Mouse (Mus musculus): ENCODE results near the gene Prss23.

DNA sequence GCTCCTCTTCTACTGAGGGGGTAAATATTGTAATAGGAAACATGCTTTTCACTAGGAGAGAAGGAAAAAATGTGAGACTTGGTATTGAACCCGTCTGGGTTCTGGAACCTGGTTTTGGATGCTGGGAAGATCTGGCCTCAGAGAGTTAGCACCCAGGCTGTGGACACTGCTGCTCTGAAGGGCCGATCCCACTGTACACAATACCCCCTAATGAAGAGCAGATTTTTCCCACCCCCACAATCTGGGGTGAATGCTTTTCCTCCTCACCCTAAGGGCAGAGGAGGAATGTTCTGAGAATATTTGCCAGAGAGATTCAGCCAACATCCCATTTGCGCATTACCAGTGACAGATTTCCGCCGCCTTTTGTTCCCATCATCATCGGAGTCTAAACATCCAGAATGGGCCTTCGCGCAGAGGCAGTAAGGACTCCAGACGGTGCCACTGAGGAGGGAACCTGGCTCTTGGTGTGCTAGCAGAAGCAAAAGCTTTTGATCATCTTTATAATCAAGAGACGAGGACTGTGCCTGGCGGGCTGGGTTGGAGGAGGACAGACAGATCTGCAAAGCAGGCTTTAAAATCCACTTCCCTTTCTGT, 31.6 kb upstream of the Prss23 start:
- TF ChIP-seq NRF1 (IDR thresholded peaks at IDR 0.05; ENCODE audit: low read depth, low read length): no peak
- no peak for TF ChIP-seq ZKSCAN1 (IDR thresholded peaks at IDR 0.05; ENCODE audit: borderline replicate concordance, low read depth, low read length)
- TF ChIP-seq ZNF384 (IDR thresholded peaks at IDR 0.05; ENCODE audit: low read depth, low read length): no peak
- TF ChIP-seq MAX (IDR thresholded peaks at IDR 0.05; ENCODE audit: low read length): no peak
- no peak for TF ChIP-seq POLR2A (IDR thresholded peaks at IDR 0.05; ENCODE audit: low read depth, low read length)
- TF ChIP-seq CTCF (conservative IDR thresholded peaks at IDR 0.05 in 1 of 2, IDR thresholded peaks at IDR 0.05 in 1 of 2; ENCODE audit: low read depth in 2 of 2, low read length in 2 of 2): no peak
- TF ChIP-seq TBP (conservative IDR thresholded peaks at IDR 0.05; ENCODE audit: low read depth, low read length): no peak
- no peak for TF ChIP-seq E2F4 (IDR thresholded peaks at IDR 0.05; ENCODE audit: insufficient replicate concordance, low read depth, low read length)
- TF ChIP-seq USF2 (conservative IDR thresholded peaks at IDR 0.05; ENCODE audit: low read depth, low read length): no peak
- TF ChIP-seq HCFC1 (IDR thresholded peaks at IDR 0.05; ENCODE audit: low read depth, low read length): no peak
